Mouse (Mus musculus): ENCODE data around the gene Dbndd2. TPM values are rescaled to one million over a fixed set of nuclear protein-coding genes. Genes with fewer than 3 reads are reported as not detected.

The Dbndd2 gene
- polyA plus RNA-seq, 1 experiment from 2014 or later: 1.9 TPM

DNA sequence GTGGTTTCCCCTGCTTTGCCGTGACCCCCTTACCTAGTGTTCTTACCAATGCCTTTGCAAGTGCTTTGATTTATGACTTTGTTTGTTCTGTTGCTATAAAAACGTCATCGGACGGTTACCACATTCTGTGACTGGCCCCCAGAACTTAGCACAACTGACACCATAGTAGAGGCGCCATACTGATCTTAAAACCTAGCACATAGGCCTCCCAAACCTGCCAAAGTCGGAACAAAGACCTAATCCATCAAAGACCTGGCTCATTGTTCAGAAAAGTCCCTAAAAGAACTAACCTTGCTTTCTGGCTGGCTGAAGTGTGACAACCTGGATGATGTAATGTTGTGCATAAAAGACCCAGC, 33.2 kb downstream of the Dbndd2 start:
- Histone ChIP-seq H3K4me1 (replicated peaks) (0 out of 2 replicates have a peak, but pooled peaks cover 3% of the 10 kb centered on the region), H3K4me3 (replicated peaks) (no peak overlapping the region), H3K27me3 (peaks cover 16% of the 10 kb centered on the region; the same call in 1 of the 2 replicates), H3K9me3 (replicated peaks) (no peaks in the 10 kb centered on the region), H3K36me3 (no peaks in the 10 kb centered on the region), H3K4me2 (no peak overlapping the region), H3K9ac (no peak overlapping the region), H3K27ac (no peak overlapping the region)
- WGBS (ENCODE audit: insufficient replicate concordance): 48% methylated on average over 6 of the region's 6 CpGs
- ATAC-seq (ENCODE audit: low read depth) (no peak), DNase-seq (no peak)

DNA sequence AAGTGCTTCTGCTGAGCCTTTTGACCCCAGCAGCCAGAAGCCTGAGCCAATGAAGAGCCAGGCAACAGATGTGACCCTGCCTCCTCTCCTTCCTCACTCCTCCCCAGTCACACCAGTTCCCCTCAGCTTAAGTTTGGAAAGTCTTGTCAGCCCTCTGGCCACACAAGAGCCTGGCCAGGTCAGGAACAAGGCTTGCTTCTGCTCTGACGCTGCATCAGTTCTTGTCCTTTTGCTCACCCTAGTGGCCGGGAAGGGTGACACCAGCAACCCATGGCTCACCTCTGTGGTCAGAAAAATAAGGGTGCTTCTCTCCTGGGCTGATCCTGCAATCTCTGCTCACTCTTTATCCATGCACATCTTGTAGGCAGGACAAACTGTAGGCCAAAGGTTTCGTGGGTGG, 34.9 kb downstream of the Dbndd2 start:
- ATAC-seq (ENCODE audit: low read depth) (0 out of 2 replicates have a peak, but pooled peaks have one; percentile 18), DNase-seq (peak; percentile 13)
- 0 out of 2 replicates have a peak, but pooled peaks cover 3% of the 10 kb centered on the region for H3K4me1 ChIP-seq (replicated peaks)
- peaks cover 16% of the 10 kb centered on the region; the same call in 1 of the 2 replicates for H3K27me3 ChIP-seq
- H3K27ac ChIP-seq: no peak overlapping the region
- 4% methylated on average over 3 of the region's 3 CpGs for WGBS (ENCODE audit: insufficient replicate concordance)
- H3K9ac ChIP-seq: no peak overlapping the region
- no peak overlapping the region for H3K4me3 ChIP-seq (replicated peaks)
- H3K9me3 ChIP-seq (replicated peaks): no peaks in the 10 kb centered on the region
- no peak overlapping the region for H3K4me2 ChIP-seq
- no peaks in the 10 kb centered on the region for H3K36me3 ChIP-seq

- no peak overlapping the region for H3K9ac ChIP-seq
- WGBS (ENCODE audit: insufficient replicate concordance): 4% methylated on average over 11 of the region's 11 CpGs
- 0 out of 2 replicates have a peak, but pooled peaks cover 3% of the 10 kb centered on the region for H3K4me1 ChIP-seq (replicated peaks)
- DNase-seq: no peak
- no peak overlapping the region for H3K4me3 ChIP-seq (replicated peaks)
- peaks cover 16% of the 10 kb centered on the region; the same call in 1 of the 2 replicates for H3K27me3 ChIP-seq
- H3K4me2 ChIP-seq: no peak overlapping the region
- ATAC-seq (ENCODE audit: low read depth): no peak
- no peaks in the 10 kb centered on the region for H3K36me3 ChIP-seq
- peaks cover 7% of the 10 kb centered on the region; the same call in 1 of the 2 replicates for H3K9me3 ChIP-seq (replicated peaks)
- H3K27ac ChIP-seq: no peak overlapping the region
These were observed 35.9 kb downstream of the Dbndd2 start for GRCm38 (mm10) chr2:164521841-164522240.

DNA sequence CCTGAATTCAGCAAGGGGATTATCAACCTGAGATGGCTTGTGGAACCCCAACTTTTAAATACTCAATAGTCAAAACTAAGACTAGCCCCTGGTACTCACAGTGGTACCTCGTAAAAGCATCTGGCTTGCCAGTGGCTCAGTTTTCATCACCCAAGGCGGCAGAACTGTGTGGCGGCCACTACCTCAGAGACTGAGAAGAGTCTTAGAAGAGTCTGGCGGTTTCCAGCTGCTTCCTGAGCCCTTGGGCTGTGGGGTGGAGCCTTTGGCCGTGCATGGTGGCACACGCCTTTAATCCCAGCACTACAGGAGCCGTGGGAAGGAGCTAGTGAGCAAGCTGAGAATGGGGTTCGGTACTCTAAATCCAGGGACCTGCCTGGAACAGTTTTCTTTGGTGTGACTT, 36.4 kb downstream of the Dbndd2 start:
- H3K4me3 ChIP-seq (replicated peaks): no peak overlapping the region
- H3K4me2 ChIP-seq: no peak overlapping the region
- H3K27ac ChIP-seq: no peak overlapping the region
- peaks cover 7% of the 10 kb centered on the region; the same call in 1 of the 2 replicates for H3K9me3 ChIP-seq (replicated peaks)
- H3K9ac ChIP-seq: no peak overlapping the region
- no peak for ATAC-seq (ENCODE audit: low read depth)
- H3K4me1 ChIP-seq (replicated peaks): 0 out of 2 replicates have a peak, but pooled peaks cover 3% of the 10 kb centered on the region
- peaks cover 16% of the 10 kb centered on the region; the same call in 1 of the 2 replicates for H3K27me3 ChIP-seq
- DNase-seq: no peak
- no peaks in the 10 kb centered on the region for H3K36me3 ChIP-seq
- 11% methylated on average over 8 of the region's 8 CpGs for WGBS (ENCODE audit: insufficient replicate concordance)

- peaks cover 16% of the 10 kb centered on the region; the same call in 1 of the 2 replicates for H3K27me3 ChIP-seq
- no peak overlapping the region for H3K27ac ChIP-seq
- H3K4me2 ChIP-seq: no peak overlapping the region
- no peaks in the 10 kb centered on the region for H3K36me3 ChIP-seq
- H3K9me3 ChIP-seq (replicated peaks): peaks cover 7% of the 10 kb centered on the region; the same call in 1 of the 2 replicates
- no peak overlapping the region for H3K4me3 ChIP-seq (replicated peaks)
- DNase-seq: no peak
- H3K4me1 ChIP-seq (replicated peaks): 0 out of 2 replicates have a peak, but pooled peaks cover 3% of the 10 kb centered on the region
- no peak overlapping the region for H3K9ac ChIP-seq
- ATAC-seq (ENCODE audit: low read depth): no peak
- 57% methylated on average over 10 of the region's 10 CpGs for WGBS (ENCODE audit: insufficient replicate concordance)
These were observed 37.4 kb downstream of the Dbndd2 start for GRCm38 (mm10) chr2:164523301-164523773.

DNA sequence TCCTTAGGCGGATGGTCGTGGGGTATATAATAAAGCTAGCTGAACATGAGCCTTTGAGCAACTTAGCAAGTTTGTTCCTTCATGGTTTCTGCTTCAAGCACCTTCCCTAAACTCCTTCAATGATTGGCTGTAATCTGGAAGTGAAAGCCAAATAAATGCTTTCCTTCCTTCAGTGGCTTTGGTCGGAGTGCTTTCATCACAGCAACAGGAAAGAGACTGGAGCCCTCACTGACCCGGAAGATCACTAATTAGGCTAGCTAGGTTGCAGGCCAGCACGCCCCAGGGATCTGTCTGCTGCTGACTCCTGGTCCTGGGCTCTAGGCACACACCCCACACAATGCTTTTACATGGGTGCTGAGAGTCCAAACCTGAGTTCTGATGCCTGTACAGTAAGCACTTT, 42.7 kb downstream of the Dbndd2 start:
- ATAC-seq (ENCODE audit: low read depth) (no peak), DNase-seq (no peak)
- Histone ChIP-seq H3K27me3 (no peaks in the 10 kb centered on the region), H3K4me2 (no peak overlapping the region), H3K36me3 (no peaks in the 10 kb centered on the region), H3K9ac (no peak overlapping the region), H3K4me1 (replicated peaks) (0 out of 2 replicates have a peak, but pooled peaks cover 5% of the 10 kb centered on the region), H3K27ac (no peak overlapping the region), H3K4me3 (replicated peaks) (no peak overlapping the region), H3K9me3 (replicated peaks) (peaks cover 7% of the 10 kb centered on the region; the same call in 1 of the 2 replicates)
- WGBS (ENCODE audit: insufficient replicate concordance): 44% methylated on average over 5 of the region's 5 CpGs

DNA sequence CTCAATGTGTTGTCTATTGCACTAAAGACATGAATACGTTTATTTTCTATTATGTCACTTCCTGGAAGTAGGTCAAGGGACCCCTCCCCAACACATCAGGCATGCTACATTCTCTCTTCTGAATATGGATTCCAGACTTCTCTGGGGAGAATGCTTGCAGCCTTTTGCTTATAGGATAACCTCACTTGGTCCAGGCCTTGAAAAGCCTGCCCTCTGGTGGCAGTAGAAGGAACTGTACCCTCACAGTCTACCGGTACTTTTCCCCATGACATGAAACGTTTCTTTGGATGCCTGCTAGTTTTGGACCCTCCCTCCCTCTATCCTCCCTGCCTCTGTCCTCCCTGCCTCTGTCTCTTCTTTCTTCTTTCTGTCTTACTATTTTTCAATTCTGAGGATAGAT, 45.3 kb downstream of the Dbndd2 start:
- DNase-seq: peak; percentile 28
- no peaks in the 10 kb centered on the region for H3K27me3 ChIP-seq

DNA sequence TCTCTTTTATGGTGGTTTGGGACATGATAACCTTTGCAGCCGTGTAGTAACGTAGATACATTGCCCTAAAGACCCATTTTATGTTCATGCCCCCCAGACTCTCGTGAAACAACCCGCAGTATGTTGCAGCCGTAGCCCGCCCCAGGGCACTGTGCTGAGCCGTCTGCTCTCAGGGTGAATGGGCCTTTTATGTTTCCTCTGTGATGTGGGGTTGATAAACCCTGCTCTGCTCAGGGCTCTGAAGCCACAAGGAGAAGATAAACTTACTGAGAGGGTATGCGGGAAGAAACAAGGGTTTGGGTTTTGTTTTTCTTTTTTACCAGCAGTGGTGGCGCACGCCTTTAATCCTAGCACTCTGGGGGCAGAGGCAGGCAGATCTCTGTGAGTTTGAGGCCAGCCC, 48.4 kb downstream of the Dbndd2 start:
- no peak overlapping the region for H3K9ac ChIP-seq
- 0 out of 2 replicates have a peak, but pooled peaks cover 5% of the 10 kb centered on the region for H3K4me1 ChIP-seq (replicated peaks)
- no peak overlapping the region for H3K27ac ChIP-seq
- DNase-seq (no peak), ATAC-seq (ENCODE audit: low read depth) (no peak)
- H3K4me2 ChIP-seq: no peak overlapping the region
- WGBS (ENCODE audit: insufficient replicate concordance): 54% methylated on average over 10 of the region's 10 CpGs
- H3K36me3 ChIP-seq: no peaks in the 10 kb centered on the region
- no peaks in the 10 kb centered on the region for H3K27me3 ChIP-seq
- no peak overlapping the region for H3K4me3 ChIP-seq (replicated peaks)
- no peaks in the 10 kb centered on the region for H3K9me3 ChIP-seq (replicated peaks)

More for the DNA sequence above, 45.3 kb downstream of the Dbndd2 start:
- Histone ChIP-seq H3K4me1 (replicated peaks) (0 out of 2 replicates have a peak, but pooled peaks cover 5% of the 10 kb centered on the region), H3K36me3 (no peaks in the 10 kb centered on the region), H3K4me3 (replicated peaks) (no peak overlapping the region), H3K27ac (no peak overlapping the region), H3K9me3 (replicated peaks) (peaks cover 7% of the 10 kb centered on the region; the same call in 1 of the 2 replicates), H3K4me2 (no peak overlapping the region), H3K9ac (no peak overlapping the region)
- 6% methylated on average over 3 of the region's 3 CpGs for WGBS (ENCODE audit: insufficient replicate concordance)
- no peak for ATAC-seq (ENCODE audit: low read depth)

GRCm38 (mm10) chr2:164537003-164537402, 51.1 kb downstream of the Dbndd2 start:
- WGBS (ENCODE audit: insufficient replicate concordance): 59% methylated on average over 4 of the region's 4 CpGs
- Histone ChIP-seq H3K36me3 (no peaks in the 10 kb centered on the region), H3K4me3 (replicated peaks) (no peak overlapping the region), H3K27ac (no peak overlapping the region), H3K9me3 (replicated peaks) (no peaks in the 10 kb centered on the region), H3K9ac (no peak overlapping the region), H3K4me1 (replicated peaks) (0 out of 2 replicates have a peak, but pooled peaks cover 1% of the 10 kb centered on the region), H3K27me3 (no peaks in the 10 kb centered on the region), H3K4me2 (no peak overlapping the region)
- DNase-seq (no peak), ATAC-seq (ENCODE audit: low read depth) (no peak)

GRCm38 (mm10) chr2:164540652-164541427, 54.9 kb downstream of the Dbndd2 start:
- WGBS (ENCODE audit: insufficient replicate concordance): 18% methylated on average over 8 of the region's 8 CpGs
- Histone ChIP-seq H3K27me3 (no peaks in the 10 kb centered on the region), H3K4me3 (replicated peaks) (no peak overlapping the region), H3K4me2 (no peak overlapping the region), H3K9me3 (replicated peaks) (no peaks in the 10 kb centered on the region), H3K4me1 (replicated peaks) (no peaks in the 10 kb centered on the region), H3K9ac (no peak overlapping the region), H3K27ac (no peak overlapping the region), H3K36me3 (no peaks in the 10 kb centered on the region)
- ATAC-seq (ENCODE audit: low read depth): no peak
- no peak for DNase-seq

GRCm38 (mm10) chr2:164542132-164542531, 56.2 kb downstream of the Dbndd2 start:
- no peak overlapping the region for H3K27ac ChIP-seq
- H3K27me3 ChIP-seq: no peaks in the 10 kb centered on the region
- H3K4me2 ChIP-seq: no peak overlapping the region
- no peak overlapping the region for H3K9ac ChIP-seq
- 63% methylated on average over 5 of the region's 5 CpGs for WGBS (ENCODE audit: insufficient replicate concordance)
- no peaks in the 10 kb centered on the region for H3K4me1 ChIP-seq (replicated peaks)
- ATAC-seq (ENCODE audit: low read depth) (no peak), DNase-seq (no peak)
- H3K36me3 ChIP-seq: no peaks in the 10 kb centered on the region
- no peaks in the 10 kb centered on the region for H3K9me3 ChIP-seq (replicated peaks)
- no peak overlapping the region for H3K4me3 ChIP-seq (replicated peaks)
